ENCODE assay signal across 9 mouse cellular contexts in the genomic region with DNA sequence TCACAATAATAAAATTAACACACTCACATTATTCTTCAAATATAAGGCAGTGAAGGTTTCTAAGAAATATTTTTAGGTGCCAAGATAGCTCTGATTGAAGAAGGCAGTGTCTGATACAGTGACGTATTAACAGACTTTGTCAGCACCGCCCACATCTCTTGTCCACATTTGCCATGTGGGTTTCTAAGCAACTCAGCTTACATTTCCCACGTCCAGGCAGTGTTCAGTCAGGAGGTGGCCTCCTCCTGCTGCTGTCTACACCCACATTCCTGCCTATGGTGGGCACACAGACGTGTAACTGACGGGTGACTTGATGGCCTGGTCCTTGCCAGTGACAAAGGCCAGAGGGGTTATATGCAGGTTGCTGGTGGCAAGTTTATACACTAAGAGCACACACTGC.
DNase-seq lines count a peak whose midpoint lies in the region; ATAC-seq and TF ChIP-seq lines count a peak whose summit lies in the region.
"Had no signal": no experiment of that assay in that cellular context is flagged by ENCODE, and none has a peak within 500 bp of the region (broad histone marks: within the 10 kb centered on the region; RNA-seq: fewer than 3 reads in every experiment).

No protein-coding gene starts in this region.

- no peak for TF ChIP-seq CTCF in hindbrain, postnatal 0 days (IDR thresholded peaks at IDR 0.05; ENCODE audit: low read depth)
- no peak for TF ChIP-seq CTCF in thymus, adult 2 months (IDR thresholded peaks at IDR 0.05; ENCODE audit: borderline replicate concordance, control insufficient read depth, extremely low read depth, insufficient read depth, low read length, poor library complexity)

- DNase-seq in hindbrain, postnatal 0 days (ENCODE audit: low spot score) = no peak
- DNase-seq in kidney, adult 9 months = peak; percentile 42
- DNase-seq in lung, postnatal 25 days (ENCODE audit: low spot score) = peak; percentile 36
- DNase-seq in cerebellum, adult 9-11 months = no peak
- no peak for DNase-seq in thymus, adult 2 months
- DNase-seq: heart, postnatal 4 days; midbrain, embryonic 14.5 days had no signal

- no peak overlapping the region for H3K4me2 ChIP-seq in hindbrain, embryonic 13.5 days
- no peak overlapping the region for H3K4me2 ChIP-seq in hindbrain, postnatal 0 days (ENCODE audit: low read depth, low read length)
- no peak overlapping the region for H3K4me2 ChIP-seq in intestine, embryonic 15.5 days (replicated peaks)

- no peak overlapping the region for H3K9ac ChIP-seq in hindbrain, embryonic 13.5 days
- H3K9ac ChIP-seq in hindbrain, postnatal 0 days (replicated peaks; ENCODE audit: low read length) = no peak overlapping the region
- no peak overlapping the region for H3K9ac ChIP-seq in intestine, embryonic 15.5 days

- ATAC-seq in hindbrain, embryonic 13.5 days (ENCODE audit: low FRiP score) = no peak
- no peak for ATAC-seq in hindbrain, postnatal 0 days
- ATAC-seq in intestine, embryonic 15.5 days = peak; percentile 54; the same call in 1 of the 2 replicates

- peaks cover 6% of the 10 kb centered on the region for H3K4me1 ChIP-seq in hindbrain, embryonic 13.5 days (replicated peaks)
- H3K4me1 ChIP-seq in hindbrain, postnatal 0 days (ENCODE audit: insufficient read depth, low read length) = no peaks in the 10 kb centered on the region
- peaks cover 7% of the 10 kb centered on the region; the same call in 1 of the 2 replicates for H3K4me1 ChIP-seq in intestine, embryonic 15.5 days (replicated peaks)
- no peaks in the 10 kb centered on the region for H3K4me1 ChIP-seq in thymus, adult 2 months (replicated peaks; ENCODE audit: control insufficient read depth, insufficient read depth, low read length)

- WGBS in hindbrain, embryonic 13.5 days = 54% methylated on average over 5 of the region's 5 CpGs
- WGBS in hindbrain, postnatal 0 days = 51% methylated on average over 5 of the region's 5 CpGs
- WGBS in intestine, embryonic 15.5 days = 57% methylated on average over 5 of the region's 5 CpGs
- 95% methylated on average over 5 of the region's 5 CpGs for WGBS in thymus, adult 2 months

- no peak overlapping the region for H3K4me3 ChIP-seq in hindbrain, embryonic 13.5 days
- no peak overlapping the region for H3K4me3 ChIP-seq in hindbrain, postnatal 0 days (ENCODE audit: low read length)
- no peak overlapping the region for H3K4me3 ChIP-seq in intestine, embryonic 15.5 days (replicated peaks)
- H3K4me3 ChIP-seq in thymus, adult 2 months (ENCODE audit: control insufficient read depth, insufficient read depth, low read length) = no peak overlapping the region

- H3K36me3 ChIP-seq in hindbrain, embryonic 13.5 days = peaks cover 19% of the 10 kb centered on the region
- H3K36me3 ChIP-seq in hindbrain, postnatal 0 days (ENCODE audit: insufficient read depth, low read length) = no peaks in the 10 kb centered on the region
- H3K36me3 ChIP-seq in intestine, embryonic 15.5 days = no peaks in the 10 kb centered on the region
- H3K36me3 ChIP-seq in thymus, adult 2 months (ENCODE audit: control insufficient read depth, insufficient read depth, low read length) = no peaks in the 10 kb centered on the region

- H3K27me3 ChIP-seq in hindbrain, embryonic 13.5 days = no peaks in the 10 kb centered on the region
- no peaks in the 10 kb centered on the region for H3K27me3 ChIP-seq in hindbrain, postnatal 0 days (ENCODE audit: insufficient read depth, low read length)
- H3K27me3 ChIP-seq in intestine, embryonic 15.5 days (replicated peaks) = no peaks in the 10 kb centered on the region
- no peaks in the 10 kb centered on the region for H3K27me3 ChIP-seq in thymus, adult 2 months (ENCODE audit: control insufficient read depth, insufficient read depth, low read length)

- H3K9me3 ChIP-seq in hindbrain, embryonic 13.5 days = no peaks in the 10 kb centered on the region
- H3K9me3 ChIP-seq in hindbrain, postnatal 0 days (ENCODE audit: low read length) = no peaks in the 10 kb centered on the region
- no peaks in the 10 kb centered on the region for H3K9me3 ChIP-seq in intestine, embryonic 15.5 days

- H3K27ac ChIP-seq in hindbrain, embryonic 13.5 days = peak overlapping the region; percentile 46; the same call in 1 of the 2 replicates
- no peak overlapping the region for H3K27ac ChIP-seq in hindbrain, postnatal 0 days
- H3K27ac ChIP-seq in intestine, embryonic 15.5 days = no peak overlapping the region
- H3K27ac ChIP-seq in thymus, adult 2 months (ENCODE audit: control insufficient read depth, insufficient read depth, low read length) = no peak overlapping the region

- TF ChIP-seq POLR2A in thymus, adult 2 months (IDR thresholded peaks at IDR 0.05; ENCODE audit: control insufficient read depth, extremely low read depth, insufficient read depth, low read length, poor library complexity) = no peak

Comparison
In these comparisons a context has a peak if more than half of its experiments do, and no peak if none do; other contexts are left out.
1. DNase-seq: peak in kidney, adult 9 months (single experiment) and lung, postnatal 25 days (single experiment); none in hindbrain, postnatal 0 days (single experiment), cerebellum, adult 9-11 months (single experiment) and thymus, adult 2 months (single experiment).